Mouse (Mus musculus) liver, adult 2 months (tissue): ENCODE data around the gene Igfbp5.

ENCODE experiments used
- CTCF ChIP-seq: fragments of 200-500 bp; IDR thresholded peaks from 2 replicates; pipeline ENCODE4 v1.5.1; 2011; ENCODE audit warnings: low read depth, low read length, control low read depth
- POLR2A ChIP-seq: fragments of 200-500 bp; IDR thresholded peaks from 2 replicates; pipeline ENCODE4 v1.6.1; 2011; ENCODE audit warnings: low read length, control low read depth; ENCODE audit not compliant: insufficient read depth; ENCODE audit errors: extremely low read depth

- TF ChIP-seq CTCF = no peak
- no peak for TF ChIP-seq POLR2A
Measured at GRCm38 (mm10) chr1:72858874-72859273, 15.8 kb downstream of the Igfbp5 start.
